Mouse (Mus musculus): Measurements from ENCODE around the gene Cyp2u1. TPM values are rescaled to one million over a fixed set of nuclear protein-coding genes. Genes with fewer than 3 reads are reported as not detected.

Cyp2u1 gene
- polyA plus RNA-seq, 1 experiment from 2014 or later = 1.5 TPM

DNA sequence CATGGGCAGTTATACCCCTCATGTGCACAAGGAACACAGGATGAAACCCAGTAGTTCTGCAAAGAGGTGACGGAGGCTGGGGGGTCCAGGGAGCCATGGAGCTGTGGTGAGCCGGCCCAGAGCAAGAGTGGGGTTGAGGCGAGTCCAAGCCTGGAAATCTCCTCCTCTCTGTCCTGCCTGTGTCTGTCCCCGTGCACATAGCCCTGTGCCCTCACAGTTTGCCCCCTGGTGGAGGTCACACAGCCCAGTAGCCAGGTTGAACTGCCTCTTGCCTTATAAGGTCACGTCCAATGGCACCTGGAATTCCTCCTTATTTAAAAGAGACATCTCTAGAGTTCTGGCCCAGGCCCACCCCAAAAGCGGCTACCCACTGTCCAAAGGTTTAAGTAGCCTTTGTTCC is 55.6 kb downstream of the Cyp2u1 start:
- Histone ChIP-seq H3K9me3 (ENCODE audit: low read length) (no peaks in the 10 kb centered on the region), H3K27me3 (replicated peaks; ENCODE audit: insufficient read depth, low read length) (no peaks in the 10 kb centered on the region), H3K4me3 (ENCODE audit: low read depth, low read length) (no peak overlapping the region), H3K36me3 (ENCODE audit: insufficient read depth, low read length) (no peaks in the 10 kb centered on the region), H3K4me1 (ENCODE audit: insufficient read depth, low read depth, low read length) (no peaks in the 10 kb centered on the region), H3K27ac (ENCODE audit: low read length) (no peak overlapping the region), H3K9ac (replicated peaks; ENCODE audit: low read depth) (no peak overlapping the region), H3K4me2 (replicated peaks; ENCODE audit: low read depth, low read length) (no peak overlapping the region)
- no peak for ATAC-seq
- TF ChIP-seq EP300 (IDR thresholded peaks at IDR 0.05) = no peak
- 0 out of 2 replicates have a peak, but pooled peaks have one; percentile 10 for TF ChIP-seq CTCF (IDR thresholded peaks at IDR 0.05)
- DNase-seq (ENCODE audit: low spot score) = no peak
- 78% methylated on average over 6 of the region's 6 CpGs for WGBS

DNA sequence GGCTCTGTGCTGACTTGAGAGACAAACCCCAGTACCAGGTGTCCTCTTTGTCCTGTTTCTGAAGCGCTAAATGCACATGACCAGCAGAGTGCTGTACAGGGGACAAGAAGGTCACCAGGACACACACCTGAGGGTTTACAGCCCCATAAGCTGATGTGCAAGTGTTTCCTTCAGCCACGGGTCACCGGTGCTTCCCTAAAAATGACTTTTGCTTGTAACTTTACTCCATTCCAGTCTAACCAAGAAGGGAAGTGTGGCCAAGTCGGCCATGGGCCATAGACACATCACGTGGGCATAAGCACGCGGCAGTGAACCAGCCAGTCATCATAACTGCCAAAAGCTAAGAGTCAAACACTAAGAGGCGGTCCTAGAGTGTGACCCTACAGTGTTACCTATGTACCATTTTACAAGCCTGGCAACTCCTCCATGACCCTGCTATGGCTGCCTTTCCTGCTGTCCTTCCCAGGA is 56.4 kb downstream of the Cyp2u1 start:
- Histone ChIP-seq H3K4me2 (replicated peaks; ENCODE audit: low read depth, low read length) (no peak overlapping the region), H3K27ac (ENCODE audit: low read length) (no peak overlapping the region), H3K36me3 (ENCODE audit: insufficient read depth, low read length) (no peaks in the 10 kb centered on the region), H3K27me3 (replicated peaks; ENCODE audit: insufficient read depth, low read length) (no peaks in the 10 kb centered on the region), H3K9me3 (ENCODE audit: low read length) (no peaks in the 10 kb centered on the region), H3K4me3 (ENCODE audit: low read depth, low read length) (no peak overlapping the region), H3K4me1 (ENCODE audit: insufficient read depth, low read depth, low read length) (no peaks in the 10 kb centered on the region), H3K9ac (replicated peaks; ENCODE audit: low read depth) (no peak overlapping the region)
- DNase-seq (ENCODE audit: low spot score) (no peak), ATAC-seq (no peak)
- TF ChIP-seq CTCF (IDR thresholded peaks at IDR 0.05) (no peak), EP300 (IDR thresholded peaks at IDR 0.05) (no peak)
- WGBS = 88% methylated on average over 8 of the region's 8 CpGs

DNA sequence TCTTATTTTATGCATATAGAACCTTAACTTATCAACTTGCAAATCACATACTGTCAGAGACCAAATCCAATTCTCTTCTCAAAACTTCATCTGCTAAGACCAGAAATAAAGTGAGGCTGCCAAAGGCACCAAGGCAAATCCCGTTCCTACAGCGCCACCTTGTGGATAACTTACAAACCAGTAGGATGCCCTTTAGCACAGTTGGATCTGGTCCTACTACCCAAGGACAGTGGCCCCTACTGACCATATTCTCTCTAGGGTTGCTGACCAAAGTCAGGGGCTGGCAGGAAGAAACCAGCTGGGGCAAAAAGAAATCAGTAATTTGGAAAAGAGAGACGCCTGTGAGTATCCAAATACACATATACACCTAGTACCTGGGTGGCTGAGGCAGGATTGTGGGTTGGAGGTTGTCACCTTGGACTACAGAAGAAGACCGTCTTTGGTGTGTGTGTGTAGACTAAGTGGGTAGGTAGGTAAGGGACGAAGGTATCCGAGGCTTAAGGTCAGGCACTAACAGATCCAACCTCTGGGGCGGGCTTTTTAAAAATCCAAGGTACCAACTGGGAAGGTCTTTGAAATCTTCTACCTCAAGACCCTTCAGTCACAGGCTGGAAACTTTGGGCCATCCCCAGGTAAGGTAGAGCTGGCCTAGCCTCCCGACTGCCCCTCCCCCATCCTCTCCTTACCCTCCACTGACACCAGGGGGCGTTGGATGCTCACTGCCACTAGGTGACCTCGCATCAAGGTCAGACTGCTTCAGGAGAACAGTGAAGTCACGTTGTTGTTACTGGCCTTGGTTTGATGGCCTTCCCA is 57.1 kb downstream of the Cyp2u1 start:
- Histone ChIP-seq H3K9ac (replicated peaks; ENCODE audit: low read depth) (no peak overlapping the region), H3K27ac (ENCODE audit: low read length) (no peak overlapping the region), H3K4me3 (ENCODE audit: low read depth, low read length) (no peak overlapping the region), H3K4me2 (replicated peaks; ENCODE audit: low read depth, low read length) (no peak overlapping the region), H3K27me3 (replicated peaks; ENCODE audit: insufficient read depth, low read length) (no peaks in the 10 kb centered on the region), H3K4me1 (ENCODE audit: insufficient read depth, low read depth, low read length) (no peaks in the 10 kb centered on the region), H3K9me3 (ENCODE audit: low read length) (no peaks in the 10 kb centered on the region), H3K36me3 (ENCODE audit: insufficient read depth, low read length) (peaks cover 2% of the 10 kb centered on the region; the same call in 1 of the 2 replicates)
- peak; percentile 80 for ATAC-seq
- peak; percentile 90 for TF ChIP-seq CTCF (IDR thresholded peaks at IDR 0.05)
- TF ChIP-seq EP300 (IDR thresholded peaks at IDR 0.05) = no peak
- 52% methylated on average over 11 of the region's 11 CpGs for WGBS
- peak; percentile 87 for DNase-seq (ENCODE audit: low spot score)

Other genes with a start within 250 kb of the Cyp2u1 start
- gene Lef1, start 192.8 kb downstream of the Cyp2u1 start, polyA plus RNA-seq (2015; fragmentation: Nextera tagmentation; extraction: Ambion mirVana) = 6.1 and 6.2 TPM in 2 replicates
- 119 TPM in 2 replicates for gene Hadh, start 31.1 kb downstream of the Cyp2u1 start, polyA plus RNA-seq (2015; fragmentation: Nextera tagmentation; extraction: Ambion mirVana)
- 4.1 TPM in 2 replicates for gene Sgms2, start 188.2 kb upstream of the Cyp2u1 start, polyA plus RNA-seq (2015; fragmentation: Nextera tagmentation; extraction: Ambion mirVana)

Measured in lung, postnatal 0 days (tissue).